24 mouse cellular contexts compared by ENCODE assay signal in the genomic region with DNA sequence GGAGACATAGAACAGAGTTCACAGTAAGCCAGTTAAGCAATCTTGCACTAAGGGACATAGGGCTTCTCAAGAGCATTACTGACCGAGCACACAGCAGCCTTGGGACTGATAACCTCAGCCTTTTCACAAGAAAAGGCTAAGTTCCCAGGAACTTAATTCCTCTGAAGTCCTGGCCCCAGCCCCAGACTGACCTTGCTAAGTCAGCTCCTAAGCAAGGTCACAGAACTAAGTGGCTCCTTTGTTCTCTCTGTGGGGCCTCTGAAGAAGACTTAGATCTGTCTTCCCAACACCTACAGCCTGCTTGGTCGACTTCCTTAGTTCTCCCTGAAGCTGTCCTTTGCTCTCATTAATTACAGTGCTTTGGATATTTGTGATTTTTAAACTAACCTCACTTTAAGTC. TPM values are rescaled to one million over a fixed set of nuclear protein-coding genes. Genes with fewer than 3 reads are reported as not detected.
DNase-seq lines count a peak whose midpoint lies in the region; ATAC-seq and TF ChIP-seq lines count a peak whose summit lies in the region.
"Had no signal": no experiment of that assay in that cellular context is flagged by ENCODE, and none has a peak within 500 bp of the region (broad histone marks: within the 10 kb centered on the region; RNA-seq: fewer than 3 reads in every experiment).

No protein-coding gene starts in this region.

- no peak overlapping the region for H3K4me3 ChIP-seq in liver, adult 2 months (ENCODE audit: insufficient read depth, low read depth, low read length)
- H3K4me3 ChIP-seq in liver, embryonic 11.5 days (ENCODE audit: low read depth, low read length): no peak overlapping the region
- H3K4me3 ChIP-seq: embryonic facial prominence, embryonic 15.5 days; hindbrain, embryonic 15.5 days; kidney, embryonic 15.5 days; layer of hippocampus, adult 2 months; midbrain, embryonic 13.5 days; neural tube, embryonic 13.5 days had no signal

- H3K9ac ChIP-seq in liver, adult 2 months (ENCODE audit: low read depth, low read length): no peak overlapping the region
- no peak overlapping the region for H3K9ac ChIP-seq in liver, embryonic 11.5 days (ENCODE audit: low read depth, low read length)
- H3K9ac ChIP-seq: embryonic facial prominence, embryonic 15.5 days; hindbrain, embryonic 15.5 days; kidney, embryonic 15.5 days; midbrain, embryonic 13.5 days; neural tube, embryonic 13.5 days had no signal

- H3K4me1 ChIP-seq in liver, adult 2 months (ENCODE audit: control insufficient read depth, insufficient read depth, low read length): no peaks in the 10 kb centered on the region
- H3K4me1 ChIP-seq in liver, embryonic 11.5 days (replicated peaks; ENCODE audit: control insufficient read depth, insufficient read depth, low read length): no peaks in the 10 kb centered on the region
- H3K4me1 ChIP-seq: hindbrain, embryonic 15.5 days; kidney, embryonic 15.5 days; midbrain, embryonic 13.5 days; neural tube, embryonic 13.5 days had no signal

- H3K36me3 ChIP-seq in liver, adult 2 months (ENCODE audit: control insufficient read depth, insufficient read depth, low read length): no peaks in the 10 kb centered on the region
- no peaks in the 10 kb centered on the region for H3K36me3 ChIP-seq in liver, embryonic 11.5 days (ENCODE audit: control insufficient read depth, insufficient read depth, low read length)
- H3K36me3 ChIP-seq: embryonic facial prominence, embryonic 15.5 days; hindbrain, embryonic 15.5 days; kidney, embryonic 15.5 days; midbrain, embryonic 13.5 days; neural tube, embryonic 13.5 days had no signal

- TF ChIP-seq CTCF in liver, adult 2 months (IDR thresholded peaks at IDR 0.05; ENCODE audit: low read depth, low read length): no peak

- no peaks in the 10 kb centered on the region for H3K9me3 ChIP-seq in liver, embryonic 11.5 days (ENCODE audit: control insufficient read depth, low read length)
- H3K9me3 ChIP-seq: embryonic facial prominence, embryonic 15.5 days; hindbrain, embryonic 15.5 days; kidney, embryonic 15.5 days; midbrain, embryonic 13.5 days; neural tube, embryonic 13.5 days had no signal

- no peaks in the 10 kb centered on the region for H3K27me3 ChIP-seq in liver, adult 2 months (ENCODE audit: control insufficient read depth, insufficient read depth, low read length)
- no peaks in the 10 kb centered on the region for H3K27me3 ChIP-seq in liver, embryonic 11.5 days (replicated peaks; ENCODE audit: control insufficient read depth, insufficient read depth, low read length)
- H3K27me3 ChIP-seq: embryonic facial prominence, embryonic 15.5 days; hindbrain, embryonic 15.5 days; kidney, embryonic 15.5 days; midbrain, embryonic 13.5 days; neural tube, embryonic 13.5 days had no signal

- no peak overlapping the region for H3K4me2 ChIP-seq in liver, embryonic 11.5 days
- H3K4me2 ChIP-seq: embryonic facial prominence, embryonic 15.5 days; hindbrain, embryonic 15.5 days; kidney, embryonic 15.5 days; midbrain, embryonic 13.5 days; neural tube, embryonic 13.5 days had no signal

- no peak for ATAC-seq in liver, embryonic 11.5 days (replicated peaks; ENCODE audit: low FRiP score)
- ATAC-seq: intestine, postnatal 0 days; midbrain, embryonic 13.5 days had no signal

- H3K79me2 ChIP-seq in liver, adult 2 months (ENCODE audit: control insufficient read depth, insufficient read depth, low read length): no peaks in the 10 kb centered on the region

- no peak overlapping the region for H3K27ac ChIP-seq in liver, adult 2 months (replicated peaks; ENCODE audit: insufficient read depth, low read depth, low read length)
- H3K27ac ChIP-seq in liver, embryonic 11.5 days (ENCODE audit: low read depth, low read length): no peak overlapping the region
- H3K27ac ChIP-seq: hindbrain, embryonic 15.5 days; kidney, embryonic 15.5 days; layer of hippocampus, adult 2 months; midbrain, embryonic 13.5 days; neural tube, embryonic 13.5 days had no signal

- DNase-seq in liver, adult 2 months (ENCODE audit: extremely low read depth, low read depth, low spot score): peak; percentile 8
- DNase-seq in liver, embryonic 11.5 days (ENCODE audit: low spot score): no peak
- DNase-seq in R1 (ENCODE audit: low read depth, low spot score) (peak; percentile 30), adipocyte (ENCODE audit: low spot score) (no peak)
- DNase-seq in adrenal gland, postnatal 14 days: peak; percentile 51
- peak; percentile 38 for DNase-seq in naive thymus-derived CD4-positive, alpha-beta T cell, adult 2 months (ENCODE audit: low read depth)
- DNase-seq in layer of hippocampus, postnatal 14 days (ENCODE audit: low spot score in 2 of 2): no peak
- DNase-seq in layer of hippocampus, postnatal 36 days: no peak
- DNase-seq: cerebellum, adult 9-10 months; heart, postnatal 10 days; liver; lung, adult 18-20 months; lung, postnatal 14 days; right cerebral cortex, postnatal 25 days; thymus, postnatal 25 days had no signal

- WGBS in liver, adult 2 months: 43% methylated on average over 2 of the region's 2 CpGs
- 25% methylated on average over 2 of the region's 2 CpGs for WGBS in liver, embryonic 11.5 days

- TF ChIP-seq POLR2A in liver, adult 2 months (IDR thresholded peaks at IDR 0.05; ENCODE audit: extremely low read depth, insufficient read depth, low read length): no peak

RNA-seq across cellular contexts. Expression of a gene that starts 38.4 kb away (rescaled TPM):
- 15.8 and 18.5 TPM in 2 replicates for total RNA-seq in liver, adult 2 months (2014; rRNA removed)
- 1.8 and 2.4 TPM in 2 replicates for polyA plus RNA-seq in liver, adult 2 months (2012; rRNA removed)
- 44.6 and 47.2 TPM in 2 replicates for polyA plus RNA-seq in liver, embryonic 11.5 days (2014; fragmentation: Nextera tagmentation; extraction: Ambion mirVana)
- 179 and 211 TPM in 2 replicates for total RNA-seq in adrenal gland, postnatal 14 days (2021)
- total RNA-seq in layer of hippocampus, postnatal 14 days (2021): 1 to 10 TPM; 2.5 to 4.0 TPM
- 1 to 10 TPM; 1.2 to 1.9 TPM for total RNA-seq in layer of hippocampus, postnatal 36 days (2021)
- total RNA-seq: common myeloid progenitor, adult 5-6 weeks; MEL had no signal

Comparison
In these comparisons a context has a peak if more than half of its experiments do, and no peak if none do; other contexts are left out.
1. DNase-seq: peak in liver, adult 2 months (single experiment), R1 (single experiment), adrenal gland, postnatal 14 days (single experiment) and naive thymus-derived CD4-positive, alpha-beta T cell, adult 2 months (single experiment); none in liver, embryonic 11.5 days (single experiment), layer of hippocampus, postnatal 14 days (0 of 2), layer of hippocampus, postnatal 36 days (0 of 2) and adipocyte (single experiment).